Mouse (Mus musculus) hindbrain, postnatal 0 days (tissue): ENCODE measurements around the gene Kif22. TPM values are rescaled to one million over a fixed set of nuclear protein-coding genes. Genes with fewer than 3 reads are reported as not detected.

ENCODE experiments used
- ATAC-seq: fragments of 200-750 bp; cut with Nextera tagmentation; 2 replicates; pipeline ENCODE4 v1.8.0; 2017; ENCODE audit warnings: mild to moderate bottlenecking, moderate TSS enrichment, moderate library complexity
- DNase-seq: peaks from one replicate; pipeline ENCODE4 v3.0.0-alpha.2; 2015; ENCODE audit warnings: low spot score
- H3K27ac ChIP-seq: fragments of 300-500 bp; sonication (generic); 2 replicates; pipeline ENCODE4 v1.5.1; 2014; ENCODE audit warnings: mild to moderate bottlenecking
- H3K27me3 ChIP-seq: fragments of 300-500 bp; sonication (generic); 2 replicates; pipeline ENCODE4 v1.6.1; 2014; ENCODE audit warnings: low read length, mixed read lengths; ENCODE audit not compliant: insufficient read depth
- H3K36me3 ChIP-seq: fragments of 300-500 bp; sonication (generic); 2 replicates; pipeline ENCODE4 v1.6.1; 2014; ENCODE audit warnings: low read length, mixed read lengths; ENCODE audit not compliant: insufficient read depth
- H3K4me1 ChIP-seq: fragments of 300-500 bp; sonication (generic); 2 replicates; pipeline ENCODE4 v1.6.1; 2014; ENCODE audit warnings: antibody characterized with exemption, low read length, mixed read lengths; ENCODE audit not compliant: insufficient read depth
- H3K4me2 ChIP-seq: fragments of 300-500 bp; sonication (generic); 2 replicates; pipeline ENCODE4 v1.6.1; 2014; ENCODE audit warnings: low read depth, mild to moderate bottlenecking, low read length, moderate library complexity, mixed read lengths
- H3K4me3 ChIP-seq: fragments of 300-500 bp; sonication (generic); 2 replicates; pipeline ENCODE4 v1.5.1; 2014; ENCODE audit warnings: low read length
- H3K9ac ChIP-seq: fragments of 300-500 bp; sonication (generic); replicated peaks from 2 replicates; pipeline ENCODE4 v1.6.1; 2014; ENCODE audit warnings: mild to moderate bottlenecking, low read length, moderate library complexity, mixed read lengths
- H3K9me3 ChIP-seq: fragments of 300-500 bp; sonication (generic); 2 replicates; pipeline ENCODE4 v1.6.1; 2016; ENCODE audit warnings: low read length, mixed read lengths
- CTCF ChIP-seq: IDR thresholded peaks from 2 replicates; pipeline ENCODE4 v1.5.1; 2016; ENCODE audit warnings: antibody characterized with exemption, control low read depth, low read depth
- WGBS: fragments of 180-500 bp; shearing (Covaris S2); extraction: QIAGEN DNeasy Blood & Tissue Kit; methylation state at CpG from one replicate; pipeline ENCODE4 v1.1.7; 2014; 5-methylcytosine and 5-hydroxymethylcytosine counted together
- polyA plus RNA-seq: library from polyadenylated mRNA; unstranded; fragments of >200 nt; fragmentation: Nextera tagmentation; extraction: Ambion mirVana; gene quantifications from 2 replicates; pipeline ENCODE4 v1.2.1, GENCODE M21; 2015
- total RNA-seq: library from RNA; depleted of rRNA; stranded (reverse); fragments of >200 nt; gene quantifications from 2 replicates; pipeline ENCODE4 v1.2.3, GENCODE M21; 2014

Gene Kif22
- total and polyA plus RNA-seq, 2 experiments from 2014 or later: 8.1 to 24.5 TPM

DNA sequence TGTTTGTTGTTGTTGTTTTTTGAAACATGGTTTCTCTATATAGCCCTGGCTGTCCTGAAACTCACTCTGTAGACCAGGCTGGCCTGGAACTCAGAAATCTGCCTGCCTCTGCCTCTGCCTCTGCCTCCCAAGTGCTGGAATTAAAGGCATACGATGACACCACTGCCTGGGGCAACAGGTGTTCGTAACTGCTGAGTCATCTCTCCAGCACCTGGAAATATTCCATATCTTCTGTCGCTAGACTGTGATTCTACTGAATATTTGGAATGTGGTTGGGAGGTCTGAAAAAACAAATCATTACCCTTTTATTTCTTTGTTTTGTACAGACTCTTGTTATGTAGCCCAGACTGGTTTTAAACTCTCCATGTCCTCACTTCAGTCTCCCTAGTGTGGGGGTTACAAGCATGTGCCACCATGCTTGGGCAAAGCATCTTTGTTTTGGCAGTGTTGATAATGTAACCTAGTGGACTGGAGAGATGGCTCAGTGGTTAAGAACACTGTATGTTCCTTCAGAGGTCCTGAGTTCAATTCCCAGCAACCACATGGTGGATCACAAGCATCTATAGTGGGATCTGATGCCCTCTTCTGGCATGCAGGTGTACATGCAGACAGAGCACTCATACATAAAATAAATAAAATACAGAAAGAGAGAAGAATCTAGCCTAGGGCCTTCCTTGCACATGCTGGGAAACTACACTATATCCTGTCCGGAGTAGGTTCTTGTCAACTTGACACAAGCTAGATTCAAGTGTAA, 38.0 kb downstream of the Kif22 start:
- TF ChIP-seq CTCF: 0 out of 2 replicates have a peak, but pooled peaks have one; percentile 14
- Histone ChIP-seq H3K9ac (no peak overlapping the region), H3K27ac (no peak overlapping the region), H3K27me3 (no peaks in the 10 kb centered on the region), H3K36me3 (no peaks in the 10 kb centered on the region), H3K4me3 (no peak overlapping the region), H3K4me1 (no peaks in the 10 kb centered on the region), H3K4me2 (no peak overlapping the region), H3K9me3 (no peaks in the 10 kb centered on the region)
- no peak for ATAC-seq
- DNase-seq: no peak
- WGBS: 85% methylated on average over 4 of the region's 4 CpGs

DNA sequence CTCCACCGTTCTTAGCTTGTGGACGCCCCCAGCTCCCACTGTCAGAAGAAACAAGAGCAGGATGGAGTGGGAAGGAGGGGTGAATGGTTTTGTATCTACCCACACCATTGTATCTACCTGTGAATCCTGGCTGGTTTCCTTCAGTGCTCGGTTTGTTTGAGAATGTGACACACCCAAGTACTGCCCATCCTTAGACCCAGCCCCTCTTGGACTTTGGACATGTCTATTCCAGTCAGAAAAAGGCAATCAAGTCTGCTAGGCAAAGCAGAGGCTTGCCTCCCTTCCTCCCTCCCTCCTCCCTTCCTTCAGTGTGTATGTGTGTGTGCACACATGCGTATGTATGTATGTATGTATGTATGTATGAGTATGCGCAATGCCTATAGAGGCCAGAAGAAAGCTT, 38.7 kb downstream of the Kif22 start:
- Histone ChIP-seq H3K9ac (no peak overlapping the region), H3K27ac (no peak overlapping the region), H3K4me3 (no peak overlapping the region), H3K4me2 (no peak overlapping the region), H3K9me3 (no peaks in the 10 kb centered on the region), H3K27me3 (no peaks in the 10 kb centered on the region), H3K4me1 (no peaks in the 10 kb centered on the region), H3K36me3 (no peaks in the 10 kb centered on the region)
- no peak for TF ChIP-seq CTCF
- DNase-seq: no peak
- WGBS: 91% methylated on average over 5 of the region's 5 CpGs
- no peak for ATAC-seq

DNA sequence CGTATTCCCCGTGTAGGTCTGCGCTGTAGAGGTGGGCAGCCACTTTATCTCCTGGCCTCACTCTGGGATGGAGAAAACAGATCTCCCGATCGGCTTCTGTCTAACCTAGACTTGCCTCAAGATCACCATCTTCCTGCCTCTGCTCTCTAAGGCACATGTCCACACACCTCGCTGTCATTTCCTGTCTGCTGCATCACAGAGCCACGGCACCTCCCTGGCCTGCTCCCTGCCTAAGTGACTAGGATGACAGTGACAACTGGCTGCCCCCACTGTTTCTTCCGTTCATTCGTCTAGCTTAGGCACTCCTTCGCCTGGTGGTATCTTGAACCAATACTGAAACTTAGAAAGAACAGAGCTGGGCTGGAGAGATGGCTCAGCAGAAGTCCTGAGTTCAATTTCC, 42.7 kb downstream of the Kif22 start:
- no peak overlapping the region for H3K27ac ChIP-seq
- H3K9me3 ChIP-seq: 0 out of 2 replicates have a peak, but pooled peaks cover 2% of the 10 kb centered on the region
- whole genome bisulfite sequencing: 81% methylated on average over 10 of the region's 10 CpGs
- H3K4me2 ChIP-seq: no peak overlapping the region
- H3K36me3 ChIP-seq: no peaks in the 10 kb centered on the region
- DNase-seq (no peak), ATAC-seq (no peak)
- TF ChIP-seq CTCF: no peak
- H3K9ac ChIP-seq: no peak overlapping the region
- H3K4me3 ChIP-seq: no peak overlapping the region
- H3K27me3 ChIP-seq: no peaks in the 10 kb centered on the region
- H3K4me1 ChIP-seq: no peaks in the 10 kb centered on the region

DNA sequence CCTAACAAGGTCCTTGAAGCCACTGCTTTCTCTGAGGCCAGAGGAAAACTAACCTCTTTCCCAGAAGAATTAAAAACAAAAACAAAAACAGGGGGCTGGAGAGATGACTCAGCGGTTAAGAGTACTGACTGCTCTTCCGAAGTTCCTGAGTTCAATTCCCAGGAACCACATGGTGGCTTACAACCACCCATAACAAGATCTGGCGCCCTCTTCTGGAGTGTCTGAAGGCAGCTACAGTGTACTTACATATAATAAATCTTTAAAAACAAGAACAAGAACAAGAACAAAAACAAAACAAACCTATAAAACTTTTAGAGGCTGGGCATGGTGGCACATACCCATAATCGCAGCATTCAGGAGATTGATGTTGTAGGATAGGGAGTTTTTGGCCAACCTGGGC, 45.8 kb downstream of the Kif22 start:
- no peak for ATAC-seq

DNA sequence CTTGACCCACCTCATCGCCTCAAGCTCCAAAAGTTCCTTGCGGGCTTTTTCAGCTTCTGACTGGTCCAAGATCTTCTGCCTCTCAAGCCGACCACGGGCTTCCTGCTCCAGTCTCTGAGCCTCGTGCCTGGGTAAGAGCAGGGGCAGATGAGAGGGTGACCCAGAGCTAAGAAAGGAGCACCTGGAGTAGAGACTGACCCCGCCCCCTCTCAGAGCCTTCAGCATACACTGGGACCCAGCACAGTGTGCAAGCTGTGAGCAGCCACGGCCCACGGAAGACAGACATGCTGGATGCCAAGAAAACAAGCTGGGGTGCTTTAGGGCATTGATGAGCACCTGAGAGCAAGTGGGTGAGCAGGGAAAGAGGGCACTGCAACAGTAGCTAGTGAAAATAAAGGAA, 53.5 kb downstream of the Kif22 start:
- Histone ChIP-seq H3K4me2 (no peak overlapping the region), H3K9me3 (no peaks in the 10 kb centered on the region), H3K27ac (no peak overlapping the region), H3K4me3 (no peak overlapping the region), H3K36me3 (no peaks in the 10 kb centered on the region), H3K4me1 (no peaks in the 10 kb centered on the region), H3K9ac (no peak overlapping the region), H3K27me3 (no peaks in the 10 kb centered on the region)
- no peak for TF ChIP-seq CTCF
- no peak for ATAC-seq
- 72% methylated on average over 8 of the region's 8 CpGs for WGBS
- no peak for DNase-seq

More for the DNA sequence above, 45.8 kb downstream of the Kif22 start:
- H3K27me3 ChIP-seq: no peaks in the 10 kb centered on the region
- no peak overlapping the region for H3K27ac ChIP-seq
- DNase-seq: no peak
- no peaks in the 10 kb centered on the region for H3K4me1 ChIP-seq
- no peaks in the 10 kb centered on the region for H3K36me3 ChIP-seq
- H3K4me3 ChIP-seq: no peak overlapping the region
- no peak overlapping the region for H3K9ac ChIP-seq
- 82% methylated on average over 4 of the region's 4 CpGs for WGBS
- 0 out of 2 replicates have a peak, but pooled peaks cover 2% of the 10 kb centered on the region for H3K9me3 ChIP-seq
- TF ChIP-seq CTCF: no peak
- H3K4me2 ChIP-seq: no peak overlapping the region

DNA sequence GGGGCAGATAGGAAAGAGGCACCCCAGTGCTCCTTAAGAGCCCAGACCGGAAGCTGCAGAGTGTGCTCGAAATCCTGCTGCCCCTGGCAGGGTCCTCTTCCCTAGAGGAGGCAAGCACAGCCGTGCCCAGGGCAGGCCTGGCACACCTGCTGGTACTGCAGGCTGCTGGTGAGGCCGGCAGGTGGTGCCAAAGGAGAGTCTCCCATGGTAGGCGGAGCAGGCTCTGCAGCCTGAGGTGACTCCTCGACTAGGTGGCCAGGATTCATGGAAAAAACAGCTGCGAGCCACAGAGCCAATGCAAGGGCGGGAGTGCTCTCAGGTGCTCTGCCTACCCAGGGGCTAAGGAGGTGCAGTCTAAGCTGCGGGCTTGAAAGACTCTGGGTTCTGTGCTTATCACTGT, 56.0 kb downstream of the Kif22 start:
- 43% methylated on average over 9 of the region's 9 CpGs for WGBS
- no peaks in the 10 kb centered on the region; the same call in 1 of the 2 replicates for H3K36me3 ChIP-seq
- peak; percentile 69 for TF ChIP-seq CTCF
- H3K9ac ChIP-seq: no peak overlapping the region
- no peak overlapping the region for H3K4me2 ChIP-seq
- no peak overlapping the region for H3K4me3 ChIP-seq
- H3K27ac ChIP-seq: no peak overlapping the region
- no peaks in the 10 kb centered on the region for H3K4me1 ChIP-seq
- DNase-seq (peak; percentile 56), ATAC-seq (peak; percentile 73)
- no peaks in the 10 kb centered on the region for H3K9me3 ChIP-seq
- H3K27me3 ChIP-seq: no peaks in the 10 kb centered on the region
